Mouse (Mus musculus): ENCODE measurements at regions not wholly inside any gene's neighbourhood (a gene's known extent, or its start where the extent isn't known, plus 50 kb on each side); places are given as distances from the start of the nearest gene placed in this dataset.

DNA sequence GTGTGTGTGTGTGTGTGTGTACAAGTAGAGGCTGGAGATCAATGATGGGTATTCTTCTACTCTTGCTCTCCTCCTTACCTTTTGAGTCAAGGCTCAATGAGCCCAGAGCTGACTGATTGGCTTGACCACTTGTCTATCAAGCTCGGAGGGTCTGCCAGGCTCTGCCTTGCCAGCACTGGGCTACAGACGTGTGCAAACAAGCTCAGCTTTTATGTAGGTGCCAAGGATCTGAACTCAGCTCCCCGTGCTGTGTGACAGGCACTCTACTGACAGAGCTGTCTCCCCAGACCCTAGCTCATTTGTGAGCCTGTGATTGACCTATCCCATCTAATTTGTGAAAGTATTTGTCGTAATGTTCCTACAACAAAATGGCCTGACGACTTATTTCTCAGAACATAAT lies 54.2 kb upstream of the Cdc42bpa start:
- TF ChIP-seq POLR2A (IDR thresholded peaks at IDR 0.05; ENCODE audit: insufficient read depth, low read length) (no peak), CTCF (IDR thresholded peaks at IDR 0.05; ENCODE audit: low read depth, low read length) (no peak), EP300 (IDR thresholded peaks at IDR 0.05; ENCODE audit: insufficient read depth, low read depth, low read length) (no peak)
- Histone ChIP-seq H3K27ac (ENCODE audit: insufficient read depth, low read length) (no peak overlapping the region), H3K27me3 (ENCODE audit: control insufficient read depth, insufficient read depth, low read length, poor library complexity, severe bottlenecking) (no peaks in the 10 kb centered on the region), H3K4me1 (ENCODE audit: control insufficient read depth, insufficient read depth, low read length) (no peaks in the 10 kb centered on the region), H3K36me3 (ENCODE audit: control insufficient read depth, insufficient read depth, low read length, poor library complexity, severe bottlenecking) (no peaks in the 10 kb centered on the region), H3K4me3 (ENCODE audit: low read depth, low read length) (no peak overlapping the region), H3K9me3 (replicated peaks; ENCODE audit: control insufficient read depth, insufficient read depth, low read length, poor library complexity, severe bottlenecking) (peaks cover 22% of the 10 kb centered on the region), H3K9ac (ENCODE audit: low read depth, poor library complexity, severe bottlenecking) (no peak overlapping the region)

DNA sequence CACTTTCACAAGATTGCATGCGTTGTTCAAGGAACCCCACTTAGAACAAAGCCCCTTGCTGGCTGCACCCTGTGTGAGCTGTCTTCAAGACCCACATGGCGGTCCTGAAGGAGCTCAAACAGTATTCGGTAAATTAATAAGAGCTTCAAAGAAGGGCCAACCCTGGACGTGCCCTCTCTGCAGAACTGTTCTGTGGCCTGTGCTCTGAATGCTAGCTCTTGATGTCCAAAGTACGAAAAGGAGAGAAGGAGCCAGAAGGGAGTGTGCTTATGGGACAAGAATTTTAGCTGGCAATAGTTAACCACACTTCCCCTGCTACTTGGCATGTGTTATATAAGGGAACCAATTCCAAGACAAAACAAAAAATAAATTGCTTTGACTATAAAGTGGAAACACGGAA lies 67.6 kb upstream of the Cdc42bpa start:
- Histone ChIP-seq H3K4me1 (ENCODE audit: control insufficient read depth, insufficient read depth, low read length) (no peaks in the 10 kb centered on the region), H3K27ac (ENCODE audit: insufficient read depth, low read length) (no peak overlapping the region), H3K4me3 (ENCODE audit: low read depth, low read length) (no peak overlapping the region), H3K9ac (ENCODE audit: low read depth, poor library complexity, severe bottlenecking) (no peak overlapping the region), H3K27me3 (ENCODE audit: control insufficient read depth, insufficient read depth, low read length, poor library complexity, severe bottlenecking) (no peaks in the 10 kb centered on the region), H3K36me3 (ENCODE audit: control insufficient read depth, insufficient read depth, low read length, poor library complexity, severe bottlenecking) (no peaks in the 10 kb centered on the region), H3K9me3 (replicated peaks; ENCODE audit: control insufficient read depth, insufficient read depth, low read length, poor library complexity, severe bottlenecking) (peaks cover 34% of the 10 kb centered on the region)
- no peak for TF ChIP-seq POLR2A (IDR thresholded peaks at IDR 0.05; ENCODE audit: insufficient read depth, low read length)
- TF ChIP-seq CTCF (IDR thresholded peaks at IDR 0.05; ENCODE audit: low read depth, low read length), result no peak
- no peak for TF ChIP-seq EP300 (IDR thresholded peaks at IDR 0.05; ENCODE audit: insufficient read depth, low read depth, low read length)

DNA sequence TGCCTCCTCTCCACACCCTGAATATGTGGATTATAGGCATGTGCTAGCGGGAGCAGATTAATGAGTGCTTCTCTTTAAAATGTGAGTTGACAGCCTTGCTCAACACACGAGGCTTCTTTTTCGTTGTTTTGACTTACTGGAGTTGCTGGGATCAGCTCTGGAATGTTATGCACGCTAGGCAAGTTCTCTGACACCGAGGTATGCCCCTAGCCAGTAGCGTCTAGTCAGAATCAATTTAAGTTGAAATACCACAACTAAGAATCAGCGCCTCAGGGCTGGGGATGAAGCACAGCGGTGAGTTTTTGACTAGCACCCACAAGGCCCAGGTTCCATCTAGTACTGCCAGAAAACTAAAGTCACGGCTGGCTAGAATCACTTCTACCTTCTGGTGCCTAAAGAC lies 72.4 kb upstream of the Cdc42bpa start:
- no peaks in the 10 kb centered on the region for H3K36me3 ChIP-seq (ENCODE audit: control insufficient read depth, insufficient read depth, low read length, poor library complexity, severe bottlenecking)
- H3K4me1 ChIP-seq (ENCODE audit: control insufficient read depth, insufficient read depth, low read length), result no peaks in the 10 kb centered on the region
- no peaks in the 10 kb centered on the region for H3K27me3 ChIP-seq (ENCODE audit: control insufficient read depth, insufficient read depth, low read length, poor library complexity, severe bottlenecking)
- TF ChIP-seq EP300 (IDR thresholded peaks at IDR 0.05; ENCODE audit: insufficient read depth, low read depth, low read length) (no peak), CTCF (IDR thresholded peaks at IDR 0.05; ENCODE audit: low read depth, low read length) (no peak), POLR2A (IDR thresholded peaks at IDR 0.05; ENCODE audit: insufficient read depth, low read length) (no peak)
- no peak overlapping the region for H3K4me3 ChIP-seq (ENCODE audit: low read depth, low read length)
- H3K9me3 ChIP-seq (replicated peaks; ENCODE audit: control insufficient read depth, insufficient read depth, low read length, poor library complexity, severe bottlenecking), result peaks cover 23% of the 10 kb centered on the region
- no peak overlapping the region for H3K27ac ChIP-seq (ENCODE audit: insufficient read depth, low read length)
- H3K9ac ChIP-seq (ENCODE audit: low read depth, poor library complexity, severe bottlenecking), result no peak overlapping the region

DNA sequence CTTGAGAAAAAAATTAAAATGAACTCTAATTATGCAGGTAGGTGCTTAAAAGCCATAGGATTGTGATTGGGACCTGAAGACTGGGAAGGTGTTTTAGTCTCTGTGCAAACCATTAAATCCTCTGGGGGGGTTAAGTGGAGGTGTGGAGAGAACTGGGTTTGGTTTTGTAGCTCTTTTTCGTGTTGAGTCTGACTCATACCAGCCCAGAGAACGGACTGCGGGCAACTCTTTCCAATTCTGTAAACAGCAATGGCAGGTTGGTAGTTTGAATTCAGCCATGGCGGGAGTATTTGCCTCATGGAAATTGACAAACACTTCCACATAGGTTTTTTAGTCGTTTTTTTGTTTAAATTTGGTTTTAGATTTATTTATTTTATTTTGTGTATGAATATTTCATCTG lies 77.7 kb upstream of the Ahctf1 start:
- Histone ChIP-seq H3K9ac (ENCODE audit: low read depth, poor library complexity, severe bottlenecking) (no peak overlapping the region), H3K27ac (ENCODE audit: insufficient read depth, low read length) (no peak overlapping the region), H3K4me3 (ENCODE audit: low read depth, low read length) (no peak overlapping the region), H3K4me1 (ENCODE audit: control insufficient read depth, insufficient read depth, low read length) (no peaks in the 10 kb centered on the region), H3K9me3 (replicated peaks; ENCODE audit: control insufficient read depth, insufficient read depth, low read length, poor library complexity, severe bottlenecking) (no peaks in the 10 kb centered on the region), H3K27me3 (ENCODE audit: control insufficient read depth, insufficient read depth, low read length, poor library complexity, severe bottlenecking) (no peaks in the 10 kb centered on the region), H3K36me3 (ENCODE audit: control insufficient read depth, insufficient read depth, low read length, poor library complexity, severe bottlenecking) (no peaks in the 10 kb centered on the region)
- TF ChIP-seq POLR2A (IDR thresholded peaks at IDR 0.05; ENCODE audit: insufficient read depth, low read length), result no peak
- no peak for TF ChIP-seq CTCF (IDR thresholded peaks at IDR 0.05; ENCODE audit: low read depth, low read length)
- no peak for TF ChIP-seq EP300 (IDR thresholded peaks at IDR 0.05; ENCODE audit: insufficient read depth, low read depth, low read length)

DNA sequence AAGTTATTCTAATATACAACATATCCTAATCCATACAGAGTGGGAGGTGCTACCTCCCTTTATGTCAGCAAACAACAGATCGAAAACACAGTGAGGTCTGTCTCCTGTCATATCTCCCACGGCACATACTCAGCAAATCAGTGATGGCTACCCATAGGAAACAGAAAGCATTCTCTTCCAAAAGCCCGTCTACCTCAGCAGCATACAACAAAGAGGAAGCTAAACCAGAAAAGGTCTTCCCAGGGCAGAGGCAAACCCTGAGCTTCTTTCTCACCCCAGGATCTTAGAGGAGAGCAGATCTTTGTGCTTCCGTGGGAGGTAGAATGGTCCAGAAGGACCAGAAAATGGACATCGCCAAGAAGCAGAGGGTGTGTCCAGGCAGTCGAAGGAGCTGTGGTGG lies 74.4 kb upstream of the Ahctf1 start:
- H3K4me1 ChIP-seq (ENCODE audit: control insufficient read depth, insufficient read depth, low read length), result no peaks in the 10 kb centered on the region
- TF ChIP-seq EP300 (IDR thresholded peaks at IDR 0.05; ENCODE audit: insufficient read depth, low read depth, low read length), result no peak
- no peak for TF ChIP-seq CTCF (IDR thresholded peaks at IDR 0.05; ENCODE audit: low read depth, low read length)
- no peak for TF ChIP-seq POLR2A (IDR thresholded peaks at IDR 0.05; ENCODE audit: insufficient read depth, low read length)
- no peak overlapping the region for H3K27ac ChIP-seq (ENCODE audit: insufficient read depth, low read length)
- H3K9me3 ChIP-seq (replicated peaks; ENCODE audit: control insufficient read depth, insufficient read depth, low read length, poor library complexity, severe bottlenecking), result no peaks in the 10 kb centered on the region
- no peak overlapping the region for H3K9ac ChIP-seq (ENCODE audit: low read depth, poor library complexity, severe bottlenecking)
- no peak overlapping the region for H3K4me3 ChIP-seq (ENCODE audit: low read depth, low read length)
- no peaks in the 10 kb centered on the region for H3K36me3 ChIP-seq (ENCODE audit: control insufficient read depth, insufficient read depth, low read length, poor library complexity, severe bottlenecking)
- H3K27me3 ChIP-seq (ENCODE audit: control insufficient read depth, insufficient read depth, low read length, poor library complexity, severe bottlenecking), result no peaks in the 10 kb centered on the region

DNA sequence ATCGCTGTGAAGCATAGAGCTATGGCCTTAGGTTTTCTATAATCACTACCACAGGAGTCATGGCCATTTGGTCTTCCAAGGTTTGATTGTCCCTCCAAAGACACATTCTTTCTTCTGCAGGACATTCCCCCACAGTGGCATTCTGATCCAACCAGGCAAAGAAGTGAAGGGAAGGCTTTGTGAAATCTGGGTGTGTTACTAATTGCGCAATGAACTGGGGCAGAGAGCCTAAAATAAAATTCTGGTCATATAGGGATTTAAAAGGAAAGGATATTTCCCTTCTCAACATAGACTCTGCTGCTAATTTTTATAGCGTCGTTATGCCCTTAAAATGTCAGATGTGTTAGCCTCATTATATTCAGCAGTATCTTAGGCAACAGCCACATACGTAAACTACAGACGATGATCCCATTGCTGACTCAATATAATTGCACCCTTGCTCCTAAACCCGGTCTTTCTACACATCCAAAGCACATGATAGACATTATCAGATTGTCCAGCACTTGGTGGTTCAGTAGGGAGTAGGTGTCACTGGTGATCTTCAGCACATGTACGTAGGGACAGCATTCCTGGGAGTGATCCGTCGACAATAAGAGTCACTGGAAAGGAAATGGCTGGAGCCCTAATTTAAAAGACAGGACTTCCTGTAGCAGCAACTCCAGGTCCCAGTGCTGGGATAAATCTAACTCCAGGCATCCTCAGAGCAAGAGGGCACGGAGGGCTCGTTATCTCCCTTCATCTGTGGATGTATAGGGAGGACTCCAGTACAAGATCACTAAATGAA lies 70.5 kb upstream of the Ahctf1 start:
- Histone ChIP-seq H3K27me3 (ENCODE audit: control insufficient read depth, insufficient read depth, low read length, poor library complexity, severe bottlenecking) (no peaks in the 10 kb centered on the region), H3K36me3 (ENCODE audit: control insufficient read depth, insufficient read depth, low read length, poor library complexity, severe bottlenecking) (no peaks in the 10 kb centered on the region), H3K9me3 (replicated peaks; ENCODE audit: control insufficient read depth, insufficient read depth, low read length, poor library complexity, severe bottlenecking) (no peaks in the 10 kb centered on the region), H3K4me3 (ENCODE audit: low read depth, low read length) (no peak overlapping the region), H3K9ac (ENCODE audit: low read depth, poor library complexity, severe bottlenecking) (no peak overlapping the region), H3K27ac (ENCODE audit: insufficient read depth, low read length) (no peak overlapping the region), H3K4me1 (ENCODE audit: control insufficient read depth, insufficient read depth, low read length) (no peaks in the 10 kb centered on the region)
- no peak for TF ChIP-seq CTCF (IDR thresholded peaks at IDR 0.05; ENCODE audit: low read depth, low read length)
- no peak for TF ChIP-seq POLR2A (IDR thresholded peaks at IDR 0.05; ENCODE audit: insufficient read depth, low read length)
- no peak for TF ChIP-seq EP300 (IDR thresholded peaks at IDR 0.05; ENCODE audit: insufficient read depth, low read depth, low read length)
